Mouse (Mus musculus) kidney, adult 2 months (tissue): Measurements from ENCODE around the gene Vmn1r188. TPM values are rescaled to one million over a fixed set of nuclear protein-coding genes. Genes with fewer than 3 reads are reported as not detected.
"Not testable (repeated sequence)": the region's sequence is repeated elsewhere in the genome, so short reads cannot be mapped to it uniquely, and the experiment has no call there.

Experiments used
- DNase-seq: peaks from one replicate; pipeline ENCODE4 v3.0.0; 2021
- H3K27ac ChIP-seq: fragments of 200-500 bp; 2 replicates; pipeline ENCODE4 v1.5.1; 2012; ENCODE audit warnings: low read depth, low read length, control low read depth, inconsistent platforms; ENCODE audit not compliant: insufficient read depth
- H3K27me3 ChIP-seq: fragments of 200-500 bp; replicated peaks from 2 replicates; pipeline ENCODE4 v1.6.1; 2012; ENCODE audit warnings: mild to moderate bottlenecking, moderate library complexity, low read length, inconsistent platforms; ENCODE audit not compliant: control insufficient read depth, insufficient read depth
- H3K36me3 ChIP-seq: fragments of 200-500 bp; 2 replicates; pipeline ENCODE4 v1.6.1; 2012; ENCODE audit warnings: mild to moderate bottlenecking, moderate library complexity, low read length, inconsistent platforms; ENCODE audit not compliant: control insufficient read depth, insufficient read depth
- H3K4me1 ChIP-seq: fragments of 200-500 bp; 2 replicates; pipeline ENCODE4 v1.6.1; 2011; ENCODE audit warnings: low read length; ENCODE audit not compliant: control insufficient read depth, insufficient read depth
- H3K4me3 ChIP-seq: fragments of 200-500 bp; 2 replicates; pipeline ENCODE4 v1.5.1; 2011; ENCODE audit warnings: mild to moderate bottlenecking, low read depth, low read length, control low read depth; ENCODE audit not compliant: insufficient read depth
- CTCF ChIP-seq: fragments of 200-500 bp; conservative IDR thresholded peaks from 2 replicates; pipeline ENCODE4 v1.5.1; 2011; ENCODE audit warnings: low read depth, mild to moderate bottlenecking, control low read depth, low read length, moderate library complexity, mixed read lengths; ENCODE audit not compliant: insufficient read depth, insufficient read length
- POLR2A ChIP-seq: fragments of 200-500 bp; IDR thresholded peaks from one replicate; pipeline ENCODE4 v1.6.1; 2011; ENCODE audit warnings: low read depth, low read length, control low read depth
- WGBS: fragments of 180-500 bp; shearing (Covaris S2); methylation state at CpG from one replicate; pipeline ENCODE4 v1.1.7; 2018; 5-methylcytosine and 5-hydroxymethylcytosine counted together
- polyA plus RNA-seq: library from polyadenylated mRNA; depleted of rRNA; stranded (reverse); fragments of >200 nt; gene quantifications from 2 replicates; pipeline ENCODE4 v1.2.3, GENCODE M21; 2012; rRNA removed

Vmn1r188 gene
- polyA plus RNA-seq: not detected in 2 replicates

DNA sequence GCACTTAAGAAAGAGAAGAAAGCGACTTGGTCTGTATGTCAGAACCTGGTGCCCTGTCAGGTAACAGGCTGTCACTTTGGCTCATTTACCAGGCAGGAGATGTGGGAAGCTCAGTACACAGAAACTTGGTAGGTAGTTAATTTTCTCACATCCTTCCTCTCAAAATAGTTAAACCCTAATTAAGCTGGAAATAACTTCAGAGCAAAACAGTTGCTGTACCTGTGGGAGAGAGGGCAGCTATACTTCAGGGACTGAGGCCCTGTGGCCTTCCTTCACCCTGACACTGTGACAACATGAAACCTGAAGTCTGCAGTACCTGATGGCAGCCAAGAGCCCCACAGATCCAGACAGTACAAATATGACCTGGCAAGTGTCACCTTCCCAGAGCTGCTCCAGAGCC lies at the start of gene Vmn1r188:
Gene Vmn1r188 (plus strand): TSS at position 301 of the 400 bp plus-strand sequence.
- not testable (repeated sequence) for H3K4me1 ChIP-seq, H3K27ac ChIP-seq, H3K4me3 ChIP-seq, H3K36me3 ChIP-seq, H3K27me3 ChIP-seq, DNase-seq
- WGBS: 77% methylated on average over 1 of the region's 1 CpGs

DNA sequence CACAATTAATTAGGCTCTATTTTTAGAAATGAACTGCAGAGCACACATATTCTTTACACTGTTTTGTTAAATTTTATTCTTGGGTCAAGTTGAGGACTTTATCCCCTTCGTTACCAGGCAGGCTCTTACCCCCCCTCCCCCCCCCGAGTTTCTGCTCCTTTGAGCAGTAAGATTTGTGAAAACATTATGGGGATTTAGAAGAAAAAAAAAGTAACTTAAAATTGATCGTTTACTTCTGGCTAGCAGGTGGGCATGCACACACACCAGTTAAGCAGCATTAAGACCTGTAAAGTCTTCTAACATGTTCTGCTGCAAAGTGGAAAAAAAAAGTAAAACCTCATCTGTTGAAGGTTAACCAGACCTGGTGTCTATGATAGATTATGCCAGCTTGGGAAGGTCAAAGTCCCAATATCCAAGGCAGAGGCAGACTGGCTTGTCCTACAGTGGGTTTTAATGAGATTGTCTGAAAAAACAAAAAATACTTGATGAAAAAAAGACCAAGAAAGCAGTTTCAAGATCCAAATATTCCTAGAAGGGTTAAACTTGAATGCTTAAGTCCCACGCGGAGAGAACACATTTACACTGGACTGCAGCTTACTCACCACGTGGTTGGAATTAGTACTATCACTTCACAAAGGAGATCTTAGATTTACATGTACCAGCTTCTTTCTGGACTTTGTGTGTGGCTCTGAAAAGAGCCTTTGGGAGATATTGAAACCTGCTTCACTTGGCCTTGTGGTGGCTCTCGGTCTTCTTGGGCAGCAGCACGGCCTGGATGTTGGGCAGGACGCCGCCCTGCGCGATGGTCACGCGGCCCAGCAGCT lies 49.6 kb upstream of the Vmn1r188 start:
- no peak for TF ChIP-seq POLR2A
- TF ChIP-seq CTCF: no peak
- H3K27ac ChIP-seq: peak overlapping the region; percentile 96
- H3K4me1 ChIP-seq: peaks cover 3% of the 10 kb centered on the region; the same call in 1 of the 2 replicates
- WGBS: 3% methylated on average over 14 of the region's 14 CpGs
- peak overlapping the region; percentile 31; the same call in 1 of the 2 replicates for H3K4me3 ChIP-seq
- no peaks in the 10 kb centered on the region for H3K27me3 ChIP-seq
- peak; percentile 84 for DNase-seq
- no peaks in the 10 kb centered on the region for H3K36me3 ChIP-seq

DNA sequence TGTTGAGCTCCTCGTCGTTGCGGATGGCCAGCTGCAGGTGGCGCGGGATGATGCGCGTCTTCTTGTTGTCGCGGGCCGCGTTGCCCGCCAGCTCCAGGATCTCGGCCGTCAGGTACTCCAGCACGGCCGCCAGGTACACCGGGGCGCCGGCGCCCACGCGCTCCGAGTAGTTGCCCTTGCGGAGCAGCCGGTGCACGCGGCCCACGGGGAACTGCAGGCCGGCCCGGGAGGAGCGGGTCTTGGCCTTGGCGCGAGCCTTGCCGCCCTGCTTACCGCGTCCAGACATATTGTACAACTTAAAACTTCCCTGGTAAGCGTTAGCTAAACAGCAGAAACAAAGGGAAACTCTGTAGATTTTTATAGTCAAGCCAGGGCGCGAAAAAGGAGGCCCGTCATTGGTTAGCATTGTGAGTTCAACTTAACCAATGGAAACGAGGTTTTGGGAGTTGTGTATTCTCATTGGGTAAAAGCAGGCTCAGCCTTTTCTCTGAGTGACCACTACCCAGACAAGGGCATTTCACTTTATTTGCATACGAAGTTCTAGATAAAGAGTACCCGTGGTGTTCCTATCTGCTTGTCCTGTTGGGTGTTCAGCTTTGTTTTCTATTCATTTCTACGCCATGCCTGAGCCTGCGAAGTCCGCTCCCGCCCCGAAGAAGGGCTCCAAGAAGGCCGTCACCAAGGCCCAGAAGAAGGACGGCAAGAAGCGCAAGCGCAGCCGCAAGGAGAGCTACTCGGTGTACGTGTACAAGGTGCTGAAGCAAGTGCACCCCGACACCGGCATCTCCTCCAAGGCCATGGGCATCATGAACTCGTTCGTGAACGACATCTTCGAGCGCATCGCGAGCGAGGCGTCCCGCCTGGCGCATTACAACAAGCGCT lies 48.7 kb upstream of the Vmn1r188 start, which contains the start of the genes Hist1h2ah and Hist1h2bk:
Gene Hist1h2ah (minus strand): TSS at position 302 of the 882 bp plus-strand sequence.
Gene Hist1h2bk (plus strand): TSS at position 604 of the 882 bp plus-strand sequence.
- H3K27me3 ChIP-seq, H3K4me1 ChIP-seq, H3K36me3 ChIP-seq: not testable (repeated sequence)
- H3K27ac ChIP-seq: peak within 1 kb of the TSS; percentile 96
- H3K4me3 ChIP-seq: peak within 1 kb of the TSS; percentile 69
- DNase-seq: peak; percentile 95
- under 1% methylated on average over 33 of the region's 69 CpGs for WGBS

DNA sequence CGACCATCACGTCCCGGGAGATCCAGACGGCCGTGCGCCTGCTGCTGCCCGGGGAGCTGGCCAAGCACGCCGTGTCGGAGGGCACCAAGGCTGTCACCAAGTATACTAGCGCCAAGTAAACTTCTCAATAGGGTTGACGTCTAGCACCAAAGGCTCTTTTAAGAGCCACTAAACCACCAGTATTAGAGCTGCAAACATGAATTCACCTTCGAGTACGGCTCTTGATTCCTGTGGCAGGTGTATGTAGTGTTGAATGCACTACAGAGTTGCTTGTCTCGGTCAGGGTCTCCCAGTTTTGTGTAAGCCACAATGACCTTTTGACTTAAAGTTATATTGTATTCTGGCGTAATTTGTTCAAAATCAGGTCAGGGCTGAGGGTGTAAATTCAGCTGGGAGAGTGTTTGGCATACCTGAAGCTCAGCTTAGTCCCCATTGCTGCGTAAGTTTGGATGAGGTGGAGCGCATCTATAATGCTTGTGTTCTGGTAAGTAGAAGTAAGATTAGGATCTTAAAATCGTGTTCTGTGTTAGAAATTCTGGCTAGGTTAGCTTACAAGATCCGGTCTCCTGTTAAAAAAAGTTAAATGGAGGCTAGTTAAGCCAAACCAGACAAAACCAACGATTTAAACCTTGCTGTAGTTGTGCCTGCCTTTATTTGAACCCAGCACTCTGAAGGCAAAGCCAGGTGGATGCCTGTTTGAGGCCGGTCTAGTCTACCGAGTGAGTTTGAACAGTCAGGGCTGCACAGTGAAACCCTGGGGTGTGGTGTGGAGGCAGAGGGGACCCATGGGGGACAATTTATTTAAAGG lies 47.9 kb upstream of the Vmn1r188 start:
- DNase-seq: no peak
- no peaks in the 10 kb centered on the region for H3K27me3 ChIP-seq
- no peaks in the 10 kb centered on the region for H3K36me3 ChIP-seq
- H3K27ac ChIP-seq: no peak overlapping the region
- peak overlapping the region; percentile 11; the same call in 1 of the 2 replicates for H3K4me3 ChIP-seq
- peaks cover 8% of the 10 kb centered on the region; the same call in 1 of the 2 replicates for H3K4me1 ChIP-seq
- WGBS: 9% methylated on average over 22 of the region's 23 CpGs
- no peak for TF ChIP-seq CTCF
- no peak for TF ChIP-seq POLR2A

DNA sequence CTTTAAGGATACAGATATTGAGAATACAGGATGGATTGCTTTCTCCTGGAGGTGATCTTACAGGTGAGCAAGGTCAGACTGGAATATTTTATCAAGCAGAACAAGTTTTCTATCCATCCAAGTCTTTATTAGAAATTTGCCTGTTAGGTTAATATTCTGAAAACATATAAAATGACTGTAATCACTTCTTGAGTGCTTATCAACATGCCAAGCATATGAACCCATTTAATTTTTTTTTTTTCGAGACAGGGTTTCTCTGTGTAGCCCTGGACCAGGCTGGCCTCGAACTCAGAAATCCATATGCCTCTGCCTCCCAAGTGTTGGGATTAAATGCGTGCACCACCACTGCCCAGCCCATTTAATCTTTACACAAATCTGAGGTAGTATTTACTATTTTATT lies 47.3 kb upstream of the Vmn1r188 start:
- H3K27ac ChIP-seq: no peak overlapping the region
- DNase-seq: no peak
- 72% methylated on average over 3 of the region's 3 CpGs for WGBS
- H3K4me1 ChIP-seq: peaks cover 8% of the 10 kb centered on the region; the same call in 1 of the 2 replicates
- no peaks in the 10 kb centered on the region for H3K36me3 ChIP-seq
- H3K4me3 ChIP-seq: no peak overlapping the region
- TF ChIP-seq POLR2A: no peak
- no peak for TF ChIP-seq CTCF
- H3K27me3 ChIP-seq: no peaks in the 10 kb centered on the region

DNA sequence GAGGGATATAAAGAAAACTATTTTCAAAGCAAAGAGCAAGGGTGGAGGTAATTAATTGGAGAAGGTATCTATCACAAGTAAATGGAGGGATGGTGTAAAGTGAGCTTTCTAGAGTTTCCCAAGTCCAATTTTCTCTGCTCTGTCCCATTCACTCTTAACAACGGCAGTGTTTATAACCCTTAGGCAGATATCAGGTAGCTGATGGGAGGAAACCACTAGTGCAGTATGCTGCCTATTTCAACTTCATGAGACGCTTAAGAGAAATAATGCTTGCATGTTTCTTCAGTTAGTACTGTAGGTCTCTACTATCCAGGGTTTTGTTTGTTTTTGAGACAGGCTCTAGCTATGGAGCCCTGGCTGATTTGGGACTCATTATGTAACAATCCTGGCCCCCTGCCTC lies 46.8 kb upstream of the Vmn1r188 start:
- Histone ChIP-seq H3K4me1 (peaks cover 12% of the 10 kb centered on the region; the same call in 1 of the 2 replicates), H3K36me3 (no peaks in the 10 kb centered on the region), H3K27ac (no peak overlapping the region), H3K27me3 (no peaks in the 10 kb centered on the region), H3K4me3 (no peak overlapping the region)
- 69% methylated on average over 2 of the region's 2 CpGs for WGBS
- DNase-seq: no peak
- no peak for TF ChIP-seq POLR2A
- TF ChIP-seq CTCF: no peak
